Mouse (Mus musculus) neutrophil, adult 83 days (primary cell): ENCODE results near the gene Timm10b. TPM values are rescaled to one million over a fixed set of nuclear protein-coding genes. Genes with fewer than 3 reads are reported as not detected.

Source experiments
- total RNA-seq, 2 experiments: library from RNA; stranded (reverse); gene quantifications; one replicate each; pipeline ENCODE4 v1.2.4; 2023

Timm10b gene
- total RNA-seq, result 100 to 1,000 TPM; 104 to 111 TPM

GRCm38 (mm10) chr7:105639756-105640155 is at the start of gene Timm10b:
TSS of gene Timm10b (plus strand) at chr7:105640056.

GRCm38 (mm10) chr7:105633127-105633800 is 6.6 kb upstream of the Timm10b start, which contains the start of gene Trim3:
TSS of gene Trim3 (minus strand) at chr7:105633571.

GRCm38 (mm10) chr7:105640233-105640893 is 507 bp downstream of the Timm10b start, which contains the start of the genes Arfip2 and Gm45799:
TSS of gene Arfip2 (minus strand) at chr7:105640416.
TSS of gene Gm45799 (plus strand) at chr7:105640552.

DNA sequence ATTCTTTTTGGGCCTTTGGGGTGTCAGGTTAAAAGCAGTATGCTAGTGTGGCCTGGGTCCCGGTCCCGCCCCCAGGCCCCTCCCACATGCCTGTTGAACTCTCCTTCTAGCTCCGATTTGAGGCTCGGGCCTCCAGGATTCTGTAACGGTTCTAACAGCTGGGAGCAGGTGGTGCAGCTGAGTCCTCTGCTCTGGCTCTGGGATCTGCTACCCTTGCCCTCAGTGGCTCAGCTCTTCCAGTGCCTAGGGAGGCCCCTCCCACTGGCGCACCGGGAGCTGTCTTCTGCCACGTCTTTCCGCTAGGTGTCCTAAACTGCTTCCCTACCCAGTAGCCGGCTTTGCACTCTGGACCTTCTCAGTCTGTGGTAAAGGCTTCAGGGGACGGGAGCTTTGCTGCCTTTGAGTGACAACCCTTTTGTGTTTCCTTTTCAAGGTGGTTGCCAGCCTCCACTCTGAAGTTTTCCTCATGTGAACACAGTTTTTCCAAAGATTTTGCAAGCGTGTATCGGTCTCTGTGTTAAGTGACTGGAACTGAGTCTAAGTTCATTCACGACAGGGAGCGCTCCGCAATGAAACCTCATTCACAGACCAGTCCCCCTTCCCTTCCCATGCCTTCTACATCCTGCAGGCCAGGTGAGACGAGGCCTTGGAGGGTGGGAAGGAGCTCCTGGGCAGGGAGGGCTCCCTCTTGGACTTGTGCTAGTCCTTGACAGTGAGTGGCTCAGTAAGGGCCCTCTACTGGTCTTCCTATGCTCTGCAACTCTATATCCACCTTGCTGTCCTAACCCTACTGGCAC is 11.0 kb downstream of the Timm10b start, which contains the start of gene Dnhd1:
TSS of gene Dnhd1 (plus strand) at position 189 of the 797 bp plus-strand sequence.

Other genes with a start within 250 kb of the Timm10b start
- 100 to 1,000 TPM; 170 to 172 TPM for gene Fam160a2, start 240.0 kb upstream of the Timm10b start, total RNA-seq
- gene Cnga4, start 235.5 kb upstream of the Timm10b start, total RNA-seq, result under 1 TPM; 0.31 to 0.64 TPM
- gene Cckbr, start 214.3 kb upstream of the Timm10b start, total RNA-seq, result not detected
- gene Cavin3, start 157.8 kb upstream of the Timm10b start, total RNA-seq, result not detected
- gene Smpd1, start 85.7 kb upstream of the Timm10b start, total RNA-seq, result 10 to 100 TPM; 18.9 to 23.0 TPM
- 1 to 10 TPM; 1.0 to 1.4 TPM for gene Apbb1, start 58.4 kb upstream of the Timm10b start, total RNA-seq
- not detected for gene Hpx, start 39.9 kb upstream of the Timm10b start, total RNA-seq
- 10 to 100 TPM; 16.4 to 22.6 TPM for gene Trim3, start 6.5 kb upstream of the Timm10b start, total RNA-seq
- 10 to 100 TPM; 15.4 to 15.8 TPM for gene Arfip2, start 360 bp downstream of the Timm10b start, total RNA-seq
- gene Gm45799, start 496 bp downstream of the Timm10b start, total RNA-seq, result 10 to 100 TPM in 1 of 2 experiments, 1 to 10 TPM in 1; 5.0 to 12.6 TPM
- 1 to 10 TPM; 4.7 to 6.0 TPM for gene Dnhd1, start 10.8 kb downstream of the Timm10b start, total RNA-seq
- 100 to 1,000 TPM; 159 to 160 TPM for gene Ilk, start 96.5 kb downstream of the Timm10b start, total RNA-seq
- 1 to 10 TPM; 9.4 to 9.6 TPM for gene Rrp8, start 97.3 kb downstream of the Timm10b start, total RNA-seq
- 100 to 1,000 TPM; 127 to 143 TPM for gene Taf10, start 104.3 kb downstream of the Timm10b start, total RNA-seq
- 10 to 100 TPM; 47.8 to 55.0 TPM for gene Tpp1, start 112.2 kb downstream of the Timm10b start, total RNA-seq
- under 1 TPM; 0.04 to 0.11 TPM for gene Dchs1, start 147.6 kb downstream of the Timm10b start, total RNA-seq
- gene Mrpl17, start 171.0 kb downstream of the Timm10b start, total RNA-seq, result 10 to 100 TPM; 35.0 to 37.0 TPM